Mouse (Mus musculus) right cerebral cortex, postnatal 10 days (tissue): ENCODE results near the gene Tmem30b.
A peak's percentile ranks its signal among the peaks of the same experiment; 100 is the strongest.
"Not testable (repeated sequence)": the region's sequence is repeated elsewhere in the genome, so short reads cannot be mapped to it uniquely, and the experiment has no call there.

Source experiments
- DNase-seq, 2 experiments: peaks; one replicate each; pipeline ENCODE4 v3.0.0; 2021; ENCODE audit warnings: low spot score in 2 of 2

The Tmem30b gene

DNA sequence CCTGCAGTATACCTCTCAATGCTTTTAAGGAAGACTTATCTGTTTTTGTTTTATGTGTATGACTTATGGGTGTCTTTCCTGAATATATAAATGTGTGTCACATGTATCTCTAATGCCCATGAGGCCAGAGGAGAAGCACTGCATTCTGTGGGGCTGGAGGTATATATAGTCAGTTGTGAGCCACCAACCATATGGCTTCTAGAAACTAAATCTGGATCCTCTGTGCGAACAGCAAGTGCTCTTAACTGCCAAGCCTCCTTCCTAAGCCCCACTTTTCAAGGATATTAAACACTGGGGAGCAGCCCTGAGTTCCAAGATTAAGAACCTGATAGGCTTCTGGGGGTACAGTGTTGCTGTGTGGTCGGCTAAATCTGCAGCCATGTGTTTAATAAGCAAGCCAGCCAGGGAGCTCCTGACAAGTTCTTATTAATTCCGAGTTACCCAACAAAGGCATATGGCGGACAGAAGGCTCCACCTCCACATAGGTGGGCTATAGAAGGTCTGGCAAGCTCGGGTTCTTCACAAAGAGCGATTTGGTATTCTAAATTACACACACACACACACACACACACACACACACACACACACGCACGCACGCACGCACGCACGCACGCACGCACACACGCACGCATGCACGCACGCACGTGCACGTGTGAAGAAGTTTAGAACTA is 12.5 kb upstream of the Tmem30b start:
- peak in 1 of 2 experiments; percentile 57 for DNase-seq

DNA sequence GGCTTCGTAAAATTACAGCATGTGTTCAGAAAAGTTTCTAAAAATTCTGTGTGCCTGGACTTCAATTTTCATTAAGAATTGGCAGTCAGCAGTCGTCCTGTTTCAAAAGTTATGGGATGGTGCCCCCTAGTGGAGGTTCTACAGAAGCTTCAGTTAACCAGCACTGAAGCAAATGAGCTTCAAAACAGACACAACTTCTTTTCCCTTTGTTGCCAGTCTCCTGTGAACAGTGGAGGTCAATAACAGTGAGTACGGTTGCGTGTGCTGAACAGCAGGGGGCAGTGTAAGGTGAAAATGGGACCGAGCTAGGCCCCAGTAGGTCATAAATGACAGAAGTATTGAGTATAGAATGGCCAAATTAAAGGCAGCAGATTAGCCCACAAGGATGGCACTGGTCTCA is 8.0 kb upstream of the Tmem30b start:
- DNase-seq, result peak; percentile 70 to 84

DNA sequence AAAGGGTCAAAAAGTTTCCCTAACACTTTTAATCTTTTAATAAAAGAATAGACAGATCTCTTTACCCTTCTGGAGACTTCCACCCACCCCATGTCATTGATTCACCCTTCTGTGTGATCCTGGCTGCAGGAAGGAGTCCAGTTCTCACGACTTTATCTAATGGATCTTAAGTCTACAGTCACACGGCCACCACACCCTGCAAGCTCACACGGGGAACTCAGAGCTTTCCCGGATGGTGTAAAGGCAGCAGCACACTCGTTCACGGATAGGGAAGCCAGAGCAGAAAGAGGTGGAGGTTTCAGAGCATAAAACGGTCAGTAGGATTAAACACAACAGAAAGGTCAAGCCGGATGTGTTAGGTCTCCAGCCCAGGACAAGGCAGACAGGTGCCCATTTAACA is 2.1 kb upstream of the Tmem30b start:
- DNase-seq, result no peak

DNA sequence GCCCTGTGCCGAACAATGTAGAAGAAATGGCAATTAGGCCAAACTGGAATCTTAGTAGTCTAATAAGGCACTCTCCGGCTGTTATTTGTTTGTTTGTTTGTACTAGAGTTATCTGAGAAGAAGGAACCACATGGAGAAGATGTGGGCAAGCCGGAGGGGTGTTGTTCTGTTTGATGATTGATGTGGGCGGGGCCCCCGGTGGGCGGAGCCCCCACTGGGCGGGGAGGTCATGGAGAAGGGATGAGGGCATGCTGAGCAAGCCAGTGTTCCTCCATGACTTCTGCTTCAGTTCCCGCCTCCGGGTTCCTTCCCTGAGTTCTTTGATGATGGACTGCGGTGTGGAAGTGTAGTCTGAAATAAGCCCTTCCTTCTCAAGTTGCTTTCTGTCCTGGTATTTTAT is 1.5 kb upstream of the Tmem30b start:
- DNase-seq, result no peak

DNA sequence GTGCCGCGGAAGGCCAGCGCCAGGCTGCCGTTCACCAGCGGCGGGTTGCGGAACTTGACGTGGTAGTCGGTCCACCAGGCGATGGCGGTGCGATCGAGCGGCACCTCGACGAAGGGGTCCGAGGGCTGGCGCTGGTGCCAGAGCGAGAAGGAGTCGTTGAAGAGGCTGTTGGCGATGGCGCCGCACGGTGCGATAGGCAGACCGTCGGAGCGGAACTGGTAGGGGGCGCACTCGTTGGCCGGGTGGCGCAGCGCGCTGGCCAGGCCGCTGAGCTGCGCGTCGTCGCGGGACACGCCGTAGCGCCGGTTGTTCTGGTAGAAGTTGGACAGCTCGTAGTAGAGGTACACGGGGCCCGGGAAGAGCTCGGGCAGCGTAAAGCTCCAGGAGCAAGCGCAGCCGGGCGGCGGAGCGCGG is 513 bp downstream of the Tmem30b start:
- DNase-seq, result no peak

DNA sequence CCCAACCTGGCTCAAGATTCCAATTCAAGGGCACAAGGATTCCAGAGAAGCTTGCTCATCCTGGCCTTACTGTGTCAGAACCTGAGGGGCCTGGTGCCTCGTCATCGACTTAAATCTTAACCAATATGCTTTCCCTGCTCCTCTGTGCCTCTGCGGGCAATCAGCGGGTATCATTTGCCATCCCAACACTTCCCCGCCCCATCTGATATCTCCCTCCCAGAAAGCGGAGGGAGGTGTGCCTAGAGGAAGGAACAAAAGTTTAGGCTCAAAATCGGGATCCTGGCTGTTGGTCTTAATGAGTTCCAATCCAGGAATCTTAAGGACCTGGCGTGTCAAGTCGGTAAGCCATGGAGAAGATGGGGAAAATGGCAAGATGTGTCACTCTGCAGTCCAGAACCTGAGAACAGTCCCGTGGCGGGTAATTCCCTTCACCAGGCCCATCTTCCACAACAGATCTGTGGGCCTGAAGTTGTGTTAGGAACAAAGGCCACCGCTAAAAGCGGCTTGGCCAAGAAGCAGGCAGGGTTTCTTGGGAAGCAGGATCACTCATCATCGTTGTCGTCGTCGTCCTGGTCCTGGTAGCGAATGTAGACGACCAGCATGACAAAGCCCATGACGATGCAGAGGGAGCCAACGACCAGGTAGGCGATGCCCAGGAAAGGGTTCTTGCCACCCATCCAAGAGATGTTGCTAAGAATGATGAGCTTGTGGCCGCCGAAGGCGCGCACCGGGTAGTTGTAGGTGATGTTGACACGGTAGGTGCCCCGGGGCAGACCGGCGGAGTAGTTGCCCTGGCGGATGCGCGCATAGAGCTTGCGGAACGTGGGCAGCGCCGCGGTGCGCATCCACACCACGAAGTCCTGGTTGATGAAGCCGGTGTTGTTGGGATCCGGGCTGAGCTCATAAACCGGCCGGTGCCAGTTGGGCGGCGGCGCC is 1.2 kb downstream of the Tmem30b start:
- no peak for DNase-seq

DNA sequence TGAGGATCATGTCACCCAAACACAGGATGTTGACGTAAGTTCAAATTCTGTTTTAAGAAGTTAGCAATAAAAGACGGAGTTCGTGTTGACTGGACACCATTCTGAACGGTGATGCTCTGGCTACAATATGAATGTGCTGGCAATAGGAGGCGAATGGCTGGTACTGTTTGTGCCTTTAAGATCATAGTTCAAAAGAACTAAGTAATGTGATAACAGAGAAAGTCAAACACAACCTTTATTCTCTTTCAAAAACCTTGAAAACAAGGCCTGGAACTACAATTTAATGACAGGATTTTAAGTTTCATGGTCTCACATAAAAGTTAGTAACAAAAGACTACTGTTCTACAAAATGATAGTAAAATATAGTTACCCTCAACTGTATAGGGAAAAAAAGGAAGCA is 3.0 kb downstream of the Tmem30b start:
- DNase-seq, result no peak

DNA sequence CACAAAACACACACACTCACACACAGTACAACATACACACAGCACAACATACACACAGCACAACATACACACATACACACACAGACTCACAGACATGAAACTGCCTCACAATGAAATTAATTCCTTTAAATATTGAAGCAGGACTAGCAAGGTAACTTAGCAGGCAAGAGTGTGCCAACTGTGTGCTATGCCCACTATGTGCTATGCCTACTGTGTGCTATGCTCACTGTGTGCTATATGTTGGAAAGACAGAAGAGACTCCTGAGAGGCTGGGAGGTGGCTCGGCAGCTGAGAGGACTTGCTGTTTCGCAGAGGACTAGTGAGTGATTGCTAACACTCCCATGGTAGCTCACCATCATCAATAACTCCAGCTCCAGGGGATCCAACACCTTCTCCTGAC is 5.8 kb downstream of the Tmem30b start:
- DNase-seq, result no peak

DNA sequence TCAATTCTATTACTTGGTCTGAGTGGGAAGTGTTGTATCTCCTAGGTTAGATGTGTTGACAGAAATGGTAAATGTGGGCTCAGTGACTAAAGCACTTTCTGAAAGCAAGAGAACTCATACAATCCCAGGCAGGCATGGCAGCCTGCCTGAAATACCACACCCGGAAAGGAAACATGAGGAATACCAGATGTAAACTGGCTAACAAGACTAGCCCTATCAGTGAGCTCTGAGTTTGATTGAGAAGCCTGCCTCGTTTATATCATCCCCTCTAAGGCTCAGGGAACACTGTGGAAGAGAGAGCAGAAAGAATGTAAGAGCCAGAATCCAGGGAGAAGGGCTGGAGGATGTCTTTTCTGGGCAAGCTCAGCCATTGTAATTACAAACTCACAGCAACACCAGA is 7.0 kb downstream of the Tmem30b start:
- no peak for DNase-seq

DNA sequence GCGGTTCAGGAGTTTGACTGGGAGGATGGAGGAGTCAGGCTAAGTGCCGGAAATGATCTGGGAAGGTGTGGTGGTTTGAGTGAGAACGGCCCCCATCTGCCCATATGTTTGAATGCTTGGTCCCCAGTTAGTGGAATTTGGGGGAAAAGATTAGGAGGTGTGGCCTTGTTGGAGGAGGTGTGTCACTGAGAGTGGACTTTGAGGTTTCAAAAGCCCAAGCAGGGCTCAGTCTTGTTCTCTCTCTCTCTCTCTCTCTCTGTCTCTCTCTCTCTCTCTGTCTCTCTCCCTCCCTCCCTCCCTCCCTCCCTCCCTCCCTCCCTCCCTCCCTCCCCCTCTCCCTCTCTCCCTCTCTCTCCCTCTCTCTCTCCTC is 8.1 kb downstream of the Tmem30b start:
- not testable (repeated sequence) for DNase-seq

DNA sequence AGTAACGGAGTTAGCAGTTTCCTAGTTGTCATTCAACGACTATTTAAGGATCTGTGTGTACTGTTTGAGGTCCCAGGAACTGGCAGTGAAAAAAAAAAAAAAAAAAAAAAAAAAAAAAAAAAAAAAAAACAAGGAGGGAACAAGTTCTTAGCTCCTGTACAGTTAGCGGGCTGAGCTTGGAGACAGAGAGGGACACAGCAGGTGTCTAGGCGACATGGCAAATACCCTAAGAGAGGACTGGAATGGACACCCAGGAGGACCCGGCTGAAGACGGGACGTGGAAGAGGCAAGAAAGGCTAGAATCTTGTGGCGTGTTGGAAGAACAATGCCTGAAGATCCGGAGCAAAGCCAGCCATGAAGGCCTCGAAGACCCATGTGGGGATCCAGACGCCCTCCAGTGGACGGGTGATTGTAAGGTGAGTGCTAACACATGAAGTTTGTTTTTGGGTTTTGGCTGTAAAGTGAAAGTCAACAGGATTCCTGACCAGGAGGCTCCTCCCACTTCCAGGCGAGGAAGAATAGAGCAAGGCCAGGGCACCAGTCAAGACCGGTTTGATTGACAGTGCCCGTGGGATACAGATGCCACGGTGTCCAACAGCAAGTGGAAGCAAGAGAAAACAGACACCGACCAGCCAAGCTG is 8.6 kb downstream of the Tmem30b start:
- no peak for DNase-seq

DNA sequence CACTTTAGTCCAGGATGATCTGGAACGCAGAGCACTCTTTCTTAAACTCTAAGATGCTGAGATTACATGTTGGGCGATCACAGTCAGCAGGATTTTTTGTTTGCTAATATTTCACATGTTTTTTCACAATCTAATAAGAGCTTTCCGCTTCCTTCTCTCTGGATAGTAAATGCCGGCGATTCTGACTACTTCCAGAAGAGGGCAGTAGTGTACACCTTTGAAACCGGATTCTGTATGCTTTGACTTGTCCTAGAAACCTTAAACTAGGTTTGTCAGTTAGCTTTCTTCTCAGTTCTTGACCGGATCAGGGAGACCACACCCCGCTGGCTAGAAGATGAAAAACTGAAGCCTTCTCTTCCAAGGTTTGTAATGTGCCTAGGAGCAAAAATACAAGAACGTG is 11.6 kb downstream of the Tmem30b start:
- DNase-seq, result peak; percentile 51 to 76

DNA sequence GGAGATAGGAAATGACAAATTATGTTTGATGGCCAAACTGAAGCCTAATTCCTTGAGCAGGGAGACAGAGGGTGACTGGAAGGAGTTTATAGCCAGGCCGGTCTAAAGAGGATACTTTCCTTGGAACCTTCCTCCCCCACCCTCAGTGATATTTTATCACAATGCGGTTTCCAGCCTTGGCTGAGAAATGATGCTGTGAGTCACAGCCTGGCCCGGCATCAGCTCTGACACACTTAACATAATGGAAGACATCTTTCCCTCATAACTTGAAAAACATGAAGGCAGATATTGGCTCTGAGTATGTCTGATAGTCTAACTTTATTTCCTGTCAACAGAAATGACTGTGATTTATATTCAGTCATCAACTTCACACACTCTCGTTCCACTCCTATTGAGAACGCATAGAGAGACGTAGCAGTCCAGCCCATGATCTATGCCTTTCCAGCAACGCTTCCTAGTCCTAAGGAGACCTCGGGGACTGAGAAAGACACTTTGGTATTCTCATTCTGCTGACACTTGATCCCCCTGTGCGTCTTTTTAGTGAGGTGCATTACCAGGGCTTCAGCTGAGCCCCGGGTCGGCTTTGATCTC is 14.2 kb downstream of the Tmem30b start:
- DNase-seq, result no peak

DNA sequence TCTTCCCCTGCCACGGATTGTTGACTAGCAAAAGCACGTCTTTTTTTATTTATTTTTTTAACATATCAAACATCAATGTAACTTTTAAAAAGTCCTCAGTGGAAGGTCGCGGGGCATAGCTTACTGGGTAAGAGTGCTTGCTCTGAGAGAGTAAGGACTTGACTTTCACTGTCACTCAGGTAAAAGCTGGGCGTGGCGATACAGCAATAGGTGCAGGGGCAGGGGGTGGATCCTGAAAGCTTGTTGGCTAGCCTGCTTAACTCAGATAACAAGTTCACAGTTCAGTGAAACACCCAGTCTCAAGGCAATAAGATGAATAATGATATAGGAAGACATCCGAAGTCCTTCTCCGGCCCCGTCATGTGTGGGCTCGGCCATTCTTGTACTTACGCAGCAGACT is 16.6 kb downstream of the Tmem30b start:
- DNase-seq, result no peak

DNA sequence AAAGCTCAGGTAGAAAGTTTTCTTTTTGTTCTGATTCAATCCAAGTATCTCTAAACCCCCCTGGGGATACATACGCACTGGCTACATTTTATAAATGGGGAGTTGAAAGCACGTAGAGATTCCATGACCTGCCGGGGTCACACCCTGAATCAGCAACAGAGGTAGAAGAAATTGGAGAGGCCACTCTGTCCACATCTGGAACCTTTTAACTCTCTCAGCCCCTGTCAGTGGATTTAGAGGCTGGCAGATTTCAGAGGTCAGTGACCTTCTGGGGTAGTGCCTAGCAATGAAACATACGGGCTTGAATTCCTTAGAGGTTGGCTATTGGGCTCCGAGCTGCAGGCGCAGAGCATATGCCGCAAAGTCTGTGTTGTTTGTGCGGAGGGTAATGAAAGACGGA is 17.1 kb downstream of the Tmem30b start:
- DNase-seq, result no peak

DNA sequence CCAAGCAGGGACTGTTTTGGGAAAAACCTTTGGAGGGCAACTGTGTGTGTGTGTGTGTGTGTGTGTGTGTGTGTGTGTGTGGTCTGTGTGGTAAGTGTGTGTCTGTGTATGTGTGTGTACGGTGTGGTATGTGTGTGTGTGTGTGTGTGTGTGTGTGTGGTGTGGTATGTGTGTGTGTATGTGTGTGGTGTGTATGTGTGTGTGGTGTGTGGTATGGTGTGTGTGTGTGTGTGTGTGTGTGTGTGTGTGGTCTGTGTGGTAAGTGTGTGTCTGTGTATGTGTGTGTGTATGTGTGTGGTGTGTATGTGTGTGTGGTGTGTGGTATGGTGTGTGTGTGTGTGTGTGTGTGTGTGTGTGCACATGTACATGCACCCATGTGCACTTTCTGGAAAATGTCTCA is 18.1 kb downstream of the Tmem30b start:
- not testable (repeated sequence) for DNase-seq

DNA sequence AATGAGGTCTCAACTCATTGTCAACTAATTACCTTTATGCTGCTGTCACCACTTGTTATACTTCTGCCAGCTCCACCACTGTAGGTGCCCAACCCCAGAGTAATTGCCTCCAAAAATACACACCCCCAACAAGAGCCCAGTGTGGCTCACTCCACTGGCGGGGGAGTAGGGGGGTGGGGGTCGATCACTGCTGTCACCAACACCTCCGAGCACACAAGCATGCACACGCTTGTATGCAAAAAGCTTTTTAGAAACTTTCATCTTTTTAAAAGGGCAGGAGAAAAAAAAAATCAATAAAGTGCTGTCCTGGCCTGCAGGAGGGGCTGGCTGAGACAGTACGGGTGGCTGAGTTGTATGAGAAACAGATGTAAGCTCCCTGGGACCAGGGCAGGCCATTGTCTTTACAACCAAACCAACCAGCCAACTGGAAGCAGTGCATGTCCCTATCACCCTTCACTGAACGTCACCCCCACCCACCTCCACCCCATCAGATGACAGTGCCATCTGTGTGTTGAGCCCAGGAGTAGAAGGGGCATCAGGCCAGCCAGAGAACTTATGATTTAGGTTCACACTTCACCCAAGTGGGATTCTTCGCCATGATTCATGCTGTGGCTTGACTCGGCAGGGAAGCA is 20.8 kb downstream of the Tmem30b start:
- DNase-seq, result no peak

DNA sequence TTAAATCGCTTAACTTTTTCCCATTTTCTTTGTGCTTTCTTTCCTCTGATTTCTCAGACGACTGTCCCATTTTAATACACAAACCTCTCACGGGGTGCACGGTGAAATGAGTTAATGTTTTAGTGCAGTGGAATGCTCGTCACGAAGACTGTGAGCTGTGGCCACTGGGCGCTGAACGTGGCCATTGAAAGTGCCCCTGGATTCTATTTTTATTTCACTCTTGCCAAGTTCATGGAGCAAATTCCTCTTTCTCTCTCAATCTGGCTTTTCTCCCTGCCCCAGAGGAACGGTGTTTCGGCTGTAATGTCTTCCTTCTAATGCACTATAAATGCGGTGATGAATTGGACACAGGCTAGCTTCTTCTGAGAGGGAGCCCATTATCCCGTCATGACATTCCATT is 23.1 kb downstream of the Tmem30b start:
- no peak for DNase-seq

DNA sequence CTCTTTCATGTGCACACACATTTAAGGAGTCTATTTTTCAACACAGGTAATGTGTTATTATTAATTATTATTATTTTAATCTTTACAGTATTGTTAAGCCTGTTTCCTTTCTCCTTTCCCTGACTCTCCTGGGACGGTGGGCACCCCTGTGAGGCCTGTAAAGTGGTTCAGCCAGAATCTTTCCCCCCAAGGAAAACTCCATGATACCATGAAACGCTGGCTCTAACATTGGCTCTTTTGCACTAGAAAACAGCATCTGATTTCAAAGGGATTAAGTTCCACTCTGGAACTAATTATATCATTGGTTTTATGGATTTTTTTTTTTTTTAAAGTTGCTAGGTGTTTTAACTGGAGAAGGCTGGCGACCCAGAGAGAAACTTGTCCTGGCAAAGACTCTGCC is 24.2 kb downstream of the Tmem30b start:
- DNase-seq, result no peak

DNA sequence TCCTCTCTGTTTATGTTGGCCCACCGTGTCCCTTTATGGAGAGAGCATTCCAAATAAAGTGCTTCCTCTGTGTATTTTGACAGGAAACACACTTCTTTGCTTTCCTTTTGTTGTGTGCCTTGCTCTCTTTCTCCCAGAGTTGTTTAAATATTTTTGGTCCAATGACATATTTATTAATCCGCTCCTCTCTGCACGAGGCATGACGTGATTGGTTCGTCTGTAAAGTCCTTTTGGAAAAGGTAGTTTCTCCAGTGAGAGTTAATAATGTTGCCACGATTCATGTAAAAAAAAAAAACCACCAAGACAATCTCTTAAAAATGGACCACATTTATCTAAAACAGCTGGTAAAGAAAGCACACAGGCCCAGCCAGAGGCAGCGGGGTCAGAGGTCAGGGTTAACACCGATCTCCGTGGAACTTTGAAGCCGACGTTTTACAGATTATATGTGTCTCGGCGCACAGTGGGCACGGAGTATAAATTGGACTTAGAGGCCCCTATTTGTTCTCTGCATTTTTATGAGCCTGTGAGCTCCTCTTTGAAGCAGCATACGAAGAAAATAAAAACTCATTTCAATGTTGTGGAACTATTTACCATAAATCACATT is 24.9 kb downstream of the Tmem30b start:
- no peak for DNase-seq

DNA sequence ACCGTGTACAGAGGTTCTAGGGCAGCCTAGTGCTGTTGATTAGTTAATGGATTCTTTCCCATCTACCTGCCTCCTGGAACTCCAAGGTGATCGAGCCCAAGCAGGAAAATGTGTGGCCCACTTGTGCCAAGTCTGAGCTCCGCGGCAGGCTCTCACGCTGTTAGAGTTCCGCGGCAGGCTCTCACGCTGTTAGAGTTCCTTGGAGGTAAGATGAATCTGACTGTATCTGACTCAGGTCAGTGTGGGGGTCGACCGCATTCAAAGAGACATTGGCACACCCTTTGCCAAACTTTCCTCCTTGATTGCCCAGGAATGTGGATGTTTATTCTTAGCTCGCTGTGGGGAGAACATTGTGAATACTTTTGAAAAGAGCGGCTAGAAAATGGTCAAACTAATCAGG is 28.4 kb downstream of the Tmem30b start:
- no peak for DNase-seq
